Mouse (Mus musculus): ENCODE measurements at regions not wholly inside any gene's neighbourhood (a gene's known extent, or its start where the extent isn't known, plus 50 kb on each side); places are given as distances from the start of the nearest gene placed in this dataset.
A peak's percentile ranks its signal among the peaks of the same experiment; 100 is the strongest.

DNA sequence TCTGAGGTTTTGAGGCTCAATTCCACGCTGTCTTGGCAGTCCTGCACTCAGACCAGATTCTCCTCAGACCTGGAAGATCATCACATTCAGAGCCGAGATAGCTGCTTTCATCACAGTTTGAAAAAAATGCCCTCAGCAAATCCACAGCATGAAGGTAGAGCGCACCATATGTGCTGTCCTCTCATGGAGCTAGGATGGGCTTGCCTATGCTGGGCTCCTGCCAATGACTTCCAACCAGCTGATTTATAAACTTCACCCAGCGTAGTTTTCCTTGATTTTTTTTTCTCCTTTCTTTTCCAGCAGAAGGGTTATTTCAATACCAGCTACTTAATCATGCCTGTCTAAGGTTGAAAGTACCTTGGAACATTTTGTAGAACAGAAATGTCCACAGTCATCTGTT is 115.0 kb upstream of the Ccdc54 start:
- no peak for DNase-seq (ENCODE audit: low spot score)

GRCm38 (mm10) chr16:50700811-50701517 is 110.0 kb upstream of the Ccdc54 start:
- DNase-seq (ENCODE audit: low spot score), result no peak

DNA sequence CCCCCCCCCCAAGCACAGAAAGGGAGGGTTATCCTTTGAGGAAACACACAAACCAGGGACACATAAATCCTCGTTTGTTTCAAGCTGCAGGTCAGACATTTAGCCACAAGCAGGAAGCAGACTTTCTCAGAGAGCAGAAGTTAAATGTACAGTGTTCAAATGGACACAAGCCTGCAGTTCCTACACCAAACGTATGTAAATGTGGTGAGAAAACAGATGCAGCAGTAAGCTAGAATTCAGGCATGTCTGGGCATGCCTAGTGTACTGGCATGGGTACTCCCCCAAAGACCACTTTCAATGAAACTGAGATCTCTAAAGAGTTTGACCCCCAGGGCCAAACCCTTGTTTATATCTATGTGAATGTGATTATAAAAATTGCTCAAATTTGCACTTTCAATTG is 109.2 kb upstream of the Ccdc54 start:
- DNase-seq (ENCODE audit: low spot score), result no peak

DNA sequence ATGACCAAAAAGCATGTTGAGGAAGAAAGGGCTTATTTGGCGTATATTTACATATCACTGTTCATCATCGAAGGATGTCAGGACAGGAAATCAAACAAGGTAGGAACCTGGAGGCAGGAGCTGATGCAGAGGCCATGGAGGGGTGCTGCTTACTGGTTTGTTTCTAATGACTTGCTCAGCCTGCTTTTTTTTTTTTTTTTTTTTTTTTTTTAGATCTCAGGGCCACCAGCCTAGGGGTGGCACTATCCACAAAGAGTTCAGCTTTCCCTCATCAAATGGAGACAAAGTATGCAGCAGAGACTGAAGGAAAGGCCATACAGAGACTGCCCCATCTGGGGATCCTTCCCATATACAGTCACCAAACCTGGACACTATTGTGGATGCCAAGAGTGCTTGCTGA is 106.8 kb upstream of the Ccdc54 start:
- no peak for DNase-seq (ENCODE audit: low spot score)

- DNase-seq (ENCODE audit: low spot score), result no peak
Measured at GRCm38 (mm10) chr16:50696052-50696451, 105.1 kb upstream of the Ccdc54 start.

DNA sequence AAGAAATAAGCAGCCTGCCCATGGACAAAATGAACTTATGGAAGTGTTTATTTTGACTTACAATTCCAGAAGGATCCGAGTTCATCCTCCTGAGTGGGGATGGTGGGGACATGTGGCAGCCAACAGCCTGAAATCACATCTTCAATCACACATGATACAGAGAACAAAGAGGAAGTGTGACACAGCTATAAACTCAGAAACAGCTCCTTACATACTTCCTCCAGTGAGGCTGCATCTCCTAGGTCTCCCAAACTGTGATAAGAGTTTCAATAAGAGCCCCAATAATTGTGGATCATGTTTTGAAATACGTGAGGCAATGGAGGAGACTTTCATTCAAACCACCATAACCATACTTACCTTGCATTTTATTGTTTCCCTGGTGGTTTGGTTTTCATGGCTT is 103.1 kb upstream of the Ccdc54 start:
- no peak for DNase-seq (ENCODE audit: low spot score)

GRCm38 (mm10) chr16:50690818-50691217 is 99.9 kb upstream of the Ccdc54 start:
- peak; percentile 5 for DNase-seq (ENCODE audit: low spot score)

GRCm38 (mm10) chr16:50689525-50689924 is 98.6 kb upstream of the Ccdc54 start:
- no peak for DNase-seq (ENCODE audit: low spot score)

GRCm38 (mm10) chr16:50688818-50689506 is 98.0 kb upstream of the Ccdc54 start:
- no peak for DNase-seq (ENCODE audit: low spot score)

GRCm38 (mm10) chr16:50679698-50680097 is 88.7 kb upstream of the Ccdc54 start:
- DNase-seq (ENCODE audit: low spot score), result no peak

DNA sequence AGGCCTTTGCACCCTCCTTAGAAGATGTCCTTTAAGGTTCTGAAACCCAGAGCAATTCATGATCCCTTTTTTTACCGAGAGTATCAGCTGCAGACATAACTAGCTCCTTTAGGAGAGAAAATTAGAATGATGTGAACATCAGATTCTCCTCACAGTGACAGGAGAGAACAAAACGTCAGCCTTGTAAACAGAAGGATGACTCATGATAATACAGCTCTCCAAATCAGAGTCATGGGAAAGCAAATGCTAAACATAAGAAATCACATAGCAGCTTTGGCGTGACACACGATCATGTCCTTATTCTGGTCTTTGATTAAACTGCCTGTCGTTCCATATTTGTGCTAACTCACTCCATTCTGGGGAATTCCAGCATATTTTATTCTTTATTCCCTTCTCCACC is 82.4 kb upstream of the Ccdc54 start:
- no peak for DNase-seq (ENCODE audit: low spot score)

GRCm38 (mm10) chr16:50672713-50673112 is 81.8 kb upstream of the Ccdc54 start:
- DNase-seq (ENCODE audit: low spot score), result no peak

DNA sequence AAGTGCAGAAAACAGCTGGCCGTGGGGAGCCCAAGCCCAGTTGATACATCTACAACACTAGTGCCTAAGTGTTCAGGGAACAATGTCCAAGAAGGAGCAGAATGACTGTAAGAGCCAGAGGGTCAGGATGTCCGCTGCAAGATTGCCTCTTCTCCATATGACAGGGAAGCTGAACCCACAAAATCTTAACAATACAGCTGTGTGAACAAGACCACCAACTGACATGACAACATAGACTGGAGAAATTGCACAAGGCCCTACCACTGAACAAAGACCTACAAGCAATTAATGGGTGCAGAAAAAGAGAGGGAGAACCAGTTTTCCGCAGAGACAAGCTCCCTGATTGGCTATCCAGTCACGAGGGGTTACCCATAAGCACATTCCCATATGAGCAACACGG is 80.2 kb upstream of the Ccdc54 start:
- DNase-seq (ENCODE audit: low spot score), result no peak

DNA sequence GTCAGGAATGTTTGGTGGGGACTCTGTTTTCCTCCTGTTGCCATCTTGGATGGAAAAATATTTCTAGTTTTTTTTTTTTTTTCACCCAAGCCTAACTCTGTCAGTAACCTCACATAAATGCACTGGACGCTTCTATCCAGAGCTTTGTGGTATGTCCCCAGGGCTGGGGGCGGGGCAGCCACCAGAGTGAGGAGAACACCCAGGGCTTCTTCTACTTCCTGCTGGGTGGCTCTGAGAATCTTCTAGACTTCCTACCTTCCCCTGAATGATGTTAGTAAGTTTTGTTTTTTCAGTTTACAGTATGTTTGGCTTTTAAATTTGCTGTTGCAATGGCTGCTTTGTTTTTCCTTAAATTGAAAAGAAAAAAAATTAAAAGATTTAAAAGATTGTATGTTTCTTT is 73.3 kb upstream of the Ccdc54 start:
- no peak for DNase-seq (ENCODE audit: low spot score)

All from c-Kit-positive CD71-positive TER-119-positive erythroid progenitor cells, embryonic 14.5 days (primary cell).